In genomic region chr7:24983396-24983795, GRCm38 (mm10) we compare ENCODE assay signal across 26 mouse cellular contexts. TPM values are rescaled to one million over a fixed set of nuclear protein-coding genes. Genes with fewer than 3 reads are reported as not detected.
DNase-seq lines count a peak whose midpoint lies in the region; ATAC-seq and TF ChIP-seq lines count a peak whose summit lies in the region.
"Had no signal": no experiment of that assay in that cellular context is flagged by ENCODE, and none has a peak within 500 bp of the region (broad histone marks: within the 10 kb centered on the region; RNA-seq: fewer than 3 reads in every experiment).

No protein-coding gene starts in this region.

- no peak for ATAC-seq in erythroblast, adult 5-6 weeks (replicated peaks; ENCODE audit: low FRiP score, poor library complexity, severe bottlenecking)
- ATAC-seq: activated CD4-positive, CD25-positive, alpha-beta regulatory T cell, adult 4 months; forebrain, embryonic 13.5 days; forebrain, embryonic 15.5 days; forebrain, postnatal 0 days; Patski had no signal

- H3K27ac ChIP-seq in ES-Bruce4 (ENCODE audit: insufficient read depth, low read length) = peak overlapping the region; percentile 59; the same call in 1 of the 2 replicates
- H3K27ac ChIP-seq: embryonic facial prominence, embryonic 13.5 days; embryonic facial prominence, embryonic 15.5 days; forebrain, embryonic 13.5 days; forebrain, embryonic 15.5 days had no signal

- no peaks in the 10 kb centered on the region for H3K27me3 ChIP-seq in ES-Bruce4 (ENCODE audit: control insufficient read depth, insufficient read depth, low read length, poor library complexity, severe bottlenecking)
- H3K27me3 ChIP-seq: embryonic facial prominence, embryonic 13.5 days; embryonic facial prominence, embryonic 15.5 days; forebrain, embryonic 13.5 days; forebrain, embryonic 15.5 days had no signal

- H3K9ac ChIP-seq in ES-Bruce4 (ENCODE audit: low read depth, poor library complexity, severe bottlenecking) = no peak overlapping the region
- H3K9ac ChIP-seq: embryonic facial prominence, embryonic 13.5 days; embryonic facial prominence, embryonic 15.5 days; forebrain, embryonic 13.5 days; forebrain, embryonic 15.5 days; forebrain, postnatal 0 days had no signal

- no peak for TF ChIP-seq CTCF in ES-Bruce4 (IDR thresholded peaks at IDR 0.05; ENCODE audit: low read depth, low read length)

- H3K4me3 ChIP-seq in ES-Bruce4 (ENCODE audit: low read depth, low read length) = no peak overlapping the region
- H3K4me3 ChIP-seq: embryonic facial prominence, embryonic 13.5 days; embryonic facial prominence, embryonic 15.5 days; forebrain, embryonic 13.5 days; forebrain, embryonic 15.5 days had no signal

- no peaks in the 10 kb centered on the region for H3K9me3 ChIP-seq in ES-Bruce4 (replicated peaks; ENCODE audit: control insufficient read depth, insufficient read depth, low read length, poor library complexity, severe bottlenecking)
- H3K9me3 ChIP-seq: embryonic facial prominence, embryonic 15.5 days; forebrain, embryonic 13.5 days; forebrain, embryonic 15.5 days; G1E had no signal

- TF ChIP-seq EP300 in ES-Bruce4 (IDR thresholded peaks at IDR 0.05; ENCODE audit: insufficient read depth, low read depth, low read length) = no peak

- no peak for TF ChIP-seq POLR2A in ES-Bruce4 (IDR thresholded peaks at IDR 0.05; ENCODE audit: insufficient read depth, low read length)

- H3K36me3 ChIP-seq in ES-Bruce4 (ENCODE audit: control insufficient read depth, insufficient read depth, low read length, poor library complexity, severe bottlenecking) = no peaks in the 10 kb centered on the region
- H3K36me3 ChIP-seq: embryonic facial prominence, embryonic 13.5 days; embryonic facial prominence, embryonic 15.5 days; G1E had no signal

- no peaks in the 10 kb centered on the region for H3K4me1 ChIP-seq in ES-Bruce4 (ENCODE audit: control insufficient read depth, insufficient read depth, low read length)
- H3K4me1 ChIP-seq: embryonic facial prominence, embryonic 13.5 days; embryonic facial prominence, embryonic 15.5 days; forebrain, embryonic 13.5 days; forebrain, embryonic 15.5 days had no signal

- DNase-seq in ES-CJ7 (ENCODE audit: low read depth, low spot score) (peak; percentile 73), R1 (ENCODE audit: low read depth, low spot score) (peak; percentile 68)
- no peak for DNase-seq in left cerebral cortex, adult 18-20 months (ENCODE audit: low spot score in 2 of 2)
- no peak for DNase-seq in gastrocnemius, adult 18-20 months (ENCODE audit: low spot score)
- DNase-seq: adrenal gland, adult 8-10 months; adrenal gland, postnatal 14 days; cerebellum, adult 11 months; cerebellum, adult 18-20 months; cerebellum, adult 8-10 months; cerebellum, adult 9-11 months; cerebellum, postnatal 14 days; embryo, embryonic 11 days; forebrain, postnatal 0 days had no signal

RNA-seq across cellular contexts. Expression of gene Rabac1, which starts 10.8 kb away (rescaled TPM):
- 84.4 and 97.6 TPM in 2 replicates for polyA plus RNA-seq in ES-Bruce4 (2011; ENCODE audit: insufficient read depth, insufficient read length, low read depth, missing spikeins)
- 100 to 1,000 TPM; 305 to 355 TPM for total RNA-seq in left cerebral cortex, adult 18-20 months (2021)
- total RNA-seq in gastrocnemius, adult 18-20 months (2021) = 100 to 1,000 TPM; 222 to 264 TPM
- 11.7 and 35.0 TPM in 2 replicates for total RNA-seq in erythroblast, adult 5-6 weeks (2015; ENCODE audit: low replicate concordance)
- 11.0 and 11.3 TPM in 2 replicates for total RNA-seq in erythroblast, adult 5-6 weeks (2017; ENCODE audit: low replicate concordance)

RNA-seq across cellular contexts. Expression of gene Atp1a3, which starts 22.4 kb away (rescaled TPM):
- polyA plus RNA-seq in ES-Bruce4 (2011; ENCODE audit: insufficient read depth, insufficient read length, low read depth, missing spikeins) = 7.0 and 9.4 TPM in 2 replicates
- total RNA-seq in left cerebral cortex, adult 18-20 months (2021) = 1,000 to 10,000 TPM; 1,987 to 2,019 TPM
- total RNA-seq in gastrocnemius, adult 18-20 months (2021) = under 1 TPM; 0.17 to 0.23 TPM
- total RNA-seq in erythroblast, adult 5-6 weeks (2015; ENCODE audit: low replicate concordance) = 11.5 and 14.6 TPM in 2 replicates
- 3.8 and 4.9 TPM in 2 replicates for total RNA-seq in erythroblast, adult 5-6 weeks (2017; ENCODE audit: low replicate concordance)

RNA-seq across cellular contexts. Expression of gene Gm4881, which starts 39.1 kb away (rescaled TPM):
- not detected in 2 replicates for polyA plus RNA-seq in ES-Bruce4 (2011; ENCODE audit: insufficient read depth, insufficient read length, low read depth, missing spikeins)
- not detected for total RNA-seq in left cerebral cortex, adult 18-20 months (2021)
- not detected for total RNA-seq in gastrocnemius, adult 18-20 months (2021)
- total RNA-seq in erythroblast, adult 5-6 weeks (2015; ENCODE audit: low replicate concordance) = not detected in 2 replicates
- not detected in 2 replicates for total RNA-seq in erythroblast, adult 5-6 weeks (2017; ENCODE audit: low replicate concordance)
- total RNA-seq: adrenal gland, adult 18-20 months; adrenal gland, adult 8-10 months; adrenal gland, postnatal 14 days; adrenal gland, postnatal 4 days; common myeloid progenitor, adult 5-6 weeks; G1E had no signal
- polyA plus RNA-seq: activated CD4-positive, CD25-positive, alpha-beta regulatory T cell, adult 4 months; C2C12; embryonic facial prominence, embryonic 13.5 days; embryonic facial prominence, embryonic 15.5 days; G1E; Patski had no signal

Comparison
In these comparisons a context has a peak if more than half of its experiments do, and no peak if none do; other contexts are left out.
1. DNase-seq: peak in ES-CJ7 (single experiment) and R1 (single experiment); none in left cerebral cortex, adult 18-20 months (0 of 2) and gastrocnemius, adult 18-20 months (single experiment).
2. RNA of gene Rabac1, which starts 10.8 kb away (total RNA-seq): 305 to 355 TPM in left cerebral cortex, adult 18-20 months and 222 to 264 TPM in gastrocnemius, adult 18-20 months; 11.0 to 35.0 TPM in erythroblast, adult 5-6 weeks; every median in the first group is over 4 times any median in the second.
3. RNA of gene Atp1a3, which starts 22.4 kb away (total RNA-seq): 1,987 to 2,019 TPM in left cerebral cortex, adult 18-20 months; 3.8 to 14.6 TPM in erythroblast, adult 5-6 weeks and 0.17 to 0.23 TPM in gastrocnemius, adult 18-20 months; every median in the first group is over 100 times any median in the second.